Mouse (Mus musculus): ENCODE data around the gene Mcpt8. TPM values are rescaled to one million over a fixed set of nuclear protein-coding genes. Genes with fewer than 3 reads are reported as not detected.
"Not testable (repeated sequence)": the region's sequence is repeated elsewhere in the genome, so short reads cannot be mapped to it uniquely, and the experiment has no call there.

The Mcpt8 gene
- total RNA-seq (2021) = not detected
- long read RNA-seq, experiment 1 = 0 reads
- long read RNA-seq, experiment 2 = 0 reads

DNA sequence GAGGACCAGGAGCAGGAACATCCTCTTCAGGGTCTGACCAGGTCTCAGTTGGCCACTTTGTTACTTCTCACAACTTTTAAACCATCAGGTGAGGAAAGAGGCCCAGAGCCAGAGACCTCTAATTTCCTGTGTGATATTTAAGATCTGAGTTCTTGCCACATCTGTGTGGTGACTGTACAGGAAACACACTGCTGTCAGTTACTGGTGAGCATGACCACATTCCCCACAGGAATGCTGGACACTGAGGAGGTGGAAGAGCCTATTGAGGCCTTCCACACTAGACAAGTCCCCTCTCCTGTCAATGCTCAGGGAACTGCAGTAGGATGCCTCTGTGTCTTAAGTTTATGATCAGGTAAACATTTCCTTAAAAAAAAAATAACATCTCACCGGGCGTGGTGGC lies at the start of gene Mcpt8:
TSS of gene Mcpt8 (minus strand) at position 107 of the 400 bp plus-strand sequence.
- intact Hi-C loops (cut with DNase I) = no loop called here
- no peak for DNase-seq

GRCm38 (mm10) chr14:56133675-56134074 lies 48.6 kb upstream of the Mcpt8 start:
- DNase-seq; intact Hi-C loops (cut with DNase I): not testable (repeated sequence)

DNA sequence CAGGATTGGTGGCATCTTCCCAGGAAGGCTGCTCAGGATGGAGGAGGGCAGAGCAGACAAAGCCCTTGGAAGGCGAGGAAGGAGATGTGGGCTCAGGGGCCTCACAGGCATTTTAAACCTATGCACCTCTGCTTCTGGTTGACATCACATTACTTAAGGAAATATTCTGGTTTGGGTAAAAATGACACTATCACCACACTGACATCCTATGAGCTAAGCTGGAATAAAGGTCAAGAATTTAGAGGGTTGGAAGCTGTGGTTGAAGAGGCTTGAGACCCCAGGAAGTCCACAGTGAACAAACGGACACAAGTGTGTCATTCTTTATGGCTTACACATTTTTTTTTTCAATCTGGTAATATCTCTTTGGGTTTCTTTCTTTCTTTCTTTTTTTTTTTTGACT lies 47.4 kb upstream of the Mcpt8 start, which contains the start of gene Gzmd:
TSS of gene Gzmd (minus strand) at position 101 of the 400 bp plus-strand sequence.
- DNase-seq; intact Hi-C loops (cut with DNase I): not testable (repeated sequence)

DNA sequence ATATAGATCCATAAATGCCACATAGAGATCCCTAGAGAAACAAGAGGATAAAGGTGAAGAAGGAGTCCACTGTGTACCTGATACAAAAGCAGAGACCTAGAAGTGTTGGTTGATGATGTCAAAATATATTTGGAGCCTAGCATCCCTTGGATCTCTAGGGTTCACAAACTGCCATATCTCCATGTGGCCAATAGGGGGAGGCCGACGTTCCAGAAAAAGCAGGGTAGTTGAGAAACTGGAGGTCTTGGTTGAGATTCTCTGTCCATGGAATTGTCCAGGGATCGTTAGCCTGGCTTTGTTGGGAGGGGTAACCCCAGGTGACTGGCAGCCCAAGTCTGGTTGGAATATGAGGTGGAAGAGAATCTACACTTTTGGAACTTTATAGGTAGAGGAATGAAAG lies 43.3 kb upstream of the Mcpt8 start:
- intact Hi-C loops (cut with DNase I) = no loop called here
- DNase-seq = no peak

DNA sequence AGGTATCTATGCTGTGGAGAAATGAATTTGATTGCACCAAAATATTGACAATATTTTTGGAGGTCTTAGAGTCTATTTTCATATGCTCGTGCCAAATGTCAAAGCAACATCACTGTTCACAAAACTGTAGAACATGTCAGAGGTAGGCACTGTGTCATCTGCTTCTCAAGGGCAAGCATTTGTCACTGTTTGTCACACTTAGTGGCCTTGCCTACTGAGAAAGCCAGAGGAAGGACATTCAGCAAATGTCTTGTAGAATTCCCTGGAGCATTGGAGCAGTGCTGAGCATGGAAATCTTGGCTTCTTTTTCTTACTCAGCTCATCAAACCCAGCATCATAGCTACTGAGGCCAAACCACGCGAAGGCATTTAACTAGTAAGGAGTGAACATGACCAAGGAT lies 38.4 kb upstream of the Mcpt8 start:
- intact Hi-C loops (cut with DNase I) = no loop called here
- no peak for DNase-seq

- intact Hi-C loops (cut with DNase I) = no loop called here
Observed at GRCm38 (mm10) chr14:56120525-56120924, 35.5 kb upstream of the Mcpt8 start, which contains the start of gene Gzme. Gene Gzme (minus strand): TSS chr14:56120625.

DNA sequence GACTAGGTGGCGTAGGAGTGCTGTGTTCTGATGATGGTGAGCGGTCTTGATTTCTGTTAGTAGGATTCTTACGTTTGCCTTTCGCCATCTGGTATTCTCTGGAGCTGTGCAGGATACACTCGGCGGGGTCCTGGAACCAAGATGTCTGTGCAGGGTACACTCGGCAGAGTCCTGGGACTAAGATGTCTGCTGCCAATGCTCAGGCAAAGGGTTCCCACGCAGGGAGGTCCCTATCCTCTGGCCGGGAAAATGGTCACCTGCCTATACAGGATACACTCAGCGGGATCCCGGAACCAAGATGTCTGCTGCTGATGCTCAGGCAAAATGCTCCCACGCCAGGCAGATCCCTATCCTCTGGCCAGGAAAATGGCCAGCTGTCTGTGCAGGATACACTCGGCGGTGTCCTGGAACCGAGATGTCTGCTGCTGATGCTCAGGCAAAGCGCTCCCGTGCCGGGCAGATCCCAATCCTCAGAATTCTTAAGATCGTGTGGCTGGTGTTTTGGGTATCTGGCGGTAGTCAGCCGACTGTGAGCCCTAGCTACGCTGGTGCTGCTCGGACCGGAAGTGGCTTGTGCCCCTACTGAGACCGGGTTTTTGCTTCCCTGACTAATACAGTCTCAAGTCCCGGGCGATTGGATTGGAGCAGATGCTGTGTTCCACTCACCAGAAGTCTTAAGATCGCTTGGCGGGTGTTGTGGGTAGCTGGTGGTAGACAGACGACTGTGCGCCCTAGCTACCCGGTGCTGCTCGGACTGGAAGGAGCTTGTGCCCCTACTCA lies 30.6 kb upstream of the Mcpt8 start:
- intact Hi-C loops (cut with DNase I); DNase-seq: not testable (repeated sequence)

More at GRCm38 (mm10) chr14:56120525-56120924, 35.5 kb upstream of the Mcpt8 start, which contains the start of gene Gzme:
- DNase-seq = no peak

DNA sequence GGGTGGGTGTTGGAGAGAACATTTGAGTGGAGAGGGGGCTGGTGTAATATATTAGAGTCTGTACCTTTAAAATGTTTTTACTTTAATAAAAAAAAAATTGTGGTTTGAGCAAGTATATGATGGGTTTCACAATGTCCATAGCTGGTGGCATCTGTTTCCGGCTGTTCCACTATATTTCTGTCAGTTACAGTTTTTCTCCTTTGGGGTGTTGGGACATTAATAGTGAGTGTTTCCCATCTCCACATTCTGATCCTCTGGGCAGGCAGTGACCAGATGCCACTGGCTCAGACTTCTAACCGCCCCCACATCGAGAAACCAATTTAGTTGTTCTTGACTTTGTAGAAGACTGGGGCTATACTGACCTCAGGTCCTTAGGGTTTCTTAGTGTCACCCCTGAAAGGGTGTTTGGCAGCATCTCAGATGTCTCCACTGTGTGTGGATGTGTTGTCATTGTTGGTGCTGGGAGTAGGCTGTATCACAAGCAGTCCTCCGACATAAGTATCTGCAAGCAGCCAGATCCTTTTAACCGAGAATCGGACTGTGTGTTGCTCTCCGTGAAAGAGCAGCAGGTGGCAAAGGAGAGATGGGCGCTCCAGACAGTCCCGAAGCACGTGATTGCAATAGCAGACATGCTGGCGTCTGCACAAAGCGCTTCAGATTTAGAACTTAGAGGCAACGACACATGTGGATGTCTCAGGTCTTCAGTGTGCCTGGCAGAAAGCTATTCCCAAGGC lies 20.5 kb upstream of the Mcpt8 start:
- intact Hi-C loops (cut with DNase I) = no loop called here
- no peak for DNase-seq

DNA sequence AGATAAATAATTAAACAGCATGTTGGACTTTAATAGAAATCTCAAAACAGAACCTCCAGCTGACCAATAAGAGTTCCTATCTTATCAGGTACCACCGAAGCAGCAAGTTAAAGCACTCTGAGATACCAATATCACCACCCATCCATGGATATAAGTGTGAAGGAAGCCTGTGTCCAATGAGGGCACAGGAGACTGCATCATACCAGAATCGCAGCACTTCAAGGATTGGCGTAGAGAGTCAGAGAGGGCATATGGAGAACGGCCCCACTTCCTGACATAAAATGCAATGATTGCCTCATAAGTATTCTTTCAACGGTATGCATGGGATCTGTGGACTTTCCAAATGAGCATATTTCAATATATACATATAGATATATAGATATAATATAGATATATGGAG lies 19.9 kb upstream of the Mcpt8 start:
- intact Hi-C loops (cut with DNase I) = no loop called here
- DNase-seq = no peak

DNA sequence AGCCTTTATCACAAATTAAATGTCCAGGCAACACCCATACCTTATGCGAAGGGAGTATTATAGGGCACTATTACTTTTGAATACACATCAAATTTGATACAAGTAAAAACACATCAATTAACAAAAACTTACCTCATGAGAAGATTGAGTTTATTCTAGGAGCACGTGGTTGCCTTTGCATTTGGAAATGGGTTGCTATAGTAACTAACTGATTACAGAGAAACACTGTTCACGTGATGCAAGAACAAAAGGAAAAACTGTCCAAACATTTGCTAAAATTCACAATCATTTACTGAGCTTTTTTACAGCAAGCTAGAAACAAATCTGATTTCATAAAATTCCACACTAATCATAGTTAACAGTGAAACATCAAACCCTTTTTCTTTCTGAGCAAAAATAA lies 18.4 kb upstream of the Mcpt8 start:
- intact Hi-C loops (cut with DNase I) = no loop called here
- DNase-seq = no peak

DNA sequence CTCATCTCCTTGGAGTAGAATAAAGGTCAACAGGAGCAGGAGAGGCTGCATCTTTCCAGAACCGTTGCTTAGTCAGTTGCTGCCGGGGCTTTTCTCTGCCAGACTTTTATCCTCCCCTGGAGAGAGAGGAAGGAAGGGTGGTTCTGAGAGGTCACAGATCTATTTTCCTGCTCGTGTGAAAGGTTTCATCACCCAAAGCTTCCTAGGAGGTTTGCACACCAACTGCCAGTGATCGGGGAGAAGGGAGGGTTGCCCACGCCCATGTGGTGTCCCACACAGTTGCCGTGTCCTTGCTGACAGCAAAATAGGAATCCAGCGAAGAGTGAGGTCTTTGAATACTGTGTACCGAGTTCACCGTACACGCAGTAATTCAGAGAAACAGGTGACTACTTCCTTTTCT lies 17.3 kb upstream of the Mcpt8 start, which contains the start of gene Ctsg:
TSS of gene Ctsg (minus strand) at position 189 of the 400 bp plus-strand sequence.
- intact Hi-C loops (cut with DNase I) = no loop called here

GRCm38 (mm10) chr14:56098940-56099339 lies 13.9 kb upstream of the Mcpt8 start:
- intact Hi-C loops (cut with DNase I) = no loop called here
- DNase-seq = no peak

More for the DNA sequence above, 17.3 kb upstream of the Mcpt8 start, which contains the start of gene Ctsg:
- no peak for DNase-seq

- intact Hi-C loops (cut with DNase I) = no loop called here
Observed at GRCm38 (mm10) chr14:56097597-56097996, 12.5 kb upstream of the Mcpt8 start.

DNA sequence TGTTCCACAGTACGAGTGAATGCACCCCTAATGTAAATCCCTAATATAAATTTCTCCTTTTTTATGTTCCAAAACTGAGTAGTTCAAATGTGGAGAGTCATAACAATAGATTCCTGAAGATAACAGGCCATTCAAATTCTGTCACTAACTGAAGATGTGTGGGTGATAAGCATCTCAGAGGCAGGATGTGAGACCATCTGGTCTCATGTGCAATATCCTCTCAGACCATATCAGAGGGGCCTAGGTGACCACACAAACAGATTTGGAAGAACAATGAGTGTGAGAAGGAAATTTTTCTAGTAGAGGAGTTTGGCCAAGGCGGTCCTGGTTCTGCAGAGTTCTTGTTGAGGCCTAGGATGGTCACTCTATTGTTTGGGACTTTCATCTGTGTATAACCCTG lies 8.3 kb upstream of the Mcpt8 start:
- intact Hi-C loops (cut with DNase I) = no loop called here
- DNase-seq = no peak

More at GRCm38 (mm10) chr14:56097597-56097996, 12.5 kb upstream of the Mcpt8 start:
- no peak for DNase-seq

DNA sequence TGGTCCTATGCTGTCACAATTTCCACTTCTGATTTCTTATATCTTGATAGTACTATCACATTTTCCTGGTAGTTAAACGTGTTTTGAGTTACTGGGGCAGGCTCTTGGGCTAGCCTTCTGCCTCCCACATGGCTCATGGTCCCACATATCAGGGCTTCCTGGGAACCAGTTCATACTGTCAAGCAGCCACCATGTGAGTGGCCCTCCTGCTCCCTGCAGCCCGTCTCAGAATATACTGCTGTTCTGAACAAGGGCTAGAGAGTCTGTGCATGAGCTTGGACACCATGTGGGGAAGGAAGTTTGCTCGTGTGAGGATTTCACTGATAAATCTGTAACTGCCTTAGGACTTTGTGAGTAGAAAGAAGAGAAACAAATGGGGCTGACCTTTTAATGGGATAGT lies 1.6 kb upstream of the Mcpt8 start:
- intact Hi-C loops (cut with DNase I) = no loop called here

GRCm38 (mm10) chr14:56082016-56082415 lies 3.1 kb downstream of the Mcpt8 start:
- DNase-seq = no peak
- intact Hi-C loops (cut with DNase I) = no loop called here

More for the DNA sequence above, 1.6 kb upstream of the Mcpt8 start:
- DNase-seq = no peak

GRCm38 (mm10) chr14:56062213-56062612 lies 22.9 kb downstream of the Mcpt8 start, which contains the start of gene Mcpt4:
Gene Mcpt4 (minus strand): TSS chr14:56062313.
- intact Hi-C loops (cut with DNase I); DNase-seq: not testable (repeated sequence)

- intact Hi-C loops (cut with DNase I) = no loop called here
- no peak for DNase-seq
Observed at GRCm38 (mm10) chr14:56057722-56058121, 27.4 kb downstream of the Mcpt8 start.

DNA sequence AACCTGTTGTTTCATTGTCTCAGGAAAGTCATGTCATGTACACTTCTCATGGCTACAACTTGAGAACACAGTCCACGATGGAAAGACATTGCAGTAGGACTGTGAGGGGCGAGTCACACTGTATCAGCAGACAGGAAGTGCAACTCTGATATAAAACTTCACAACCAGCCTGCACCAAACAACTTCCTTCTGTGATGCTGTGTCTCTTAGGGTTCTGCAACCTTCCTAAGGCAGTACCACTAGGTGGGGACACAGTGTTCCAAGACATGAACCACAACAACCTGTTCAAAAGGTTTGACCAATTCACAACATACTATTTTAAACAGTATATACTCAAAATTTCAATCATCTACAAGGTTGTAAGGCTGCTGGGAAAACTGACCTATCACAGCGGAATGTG lies 29.7 kb downstream of the Mcpt8 start:
- no peak for DNase-seq
- intact Hi-C loops (cut with DNase I) = no loop called here

DNA sequence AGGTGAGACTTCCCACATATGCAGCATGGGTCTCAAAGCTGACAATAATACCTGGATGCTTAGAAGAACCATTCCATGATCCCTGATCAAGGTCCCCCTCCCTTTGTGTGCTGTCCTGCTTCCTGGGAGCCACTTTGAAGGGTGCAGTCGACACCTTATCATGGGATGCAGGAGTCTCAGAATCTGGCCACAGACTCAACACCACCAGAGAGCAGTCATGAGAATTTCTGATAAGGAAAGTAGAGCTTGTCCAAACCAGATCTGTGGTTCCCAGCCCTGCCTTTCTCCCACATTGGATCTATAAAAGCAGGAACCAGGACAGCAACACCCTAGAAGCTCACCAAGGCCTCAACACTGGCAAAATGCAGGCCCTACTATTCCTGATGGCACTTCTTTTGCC lies 43.3 kb downstream of the Mcpt8 start, which contains the start of gene Mcpt2:
TSS of gene Mcpt2 (plus strand) at position 250 of the 400 bp plus-strand sequence.
- DNase-seq; intact Hi-C loops (cut with DNase I): not testable (repeated sequence)

DNA sequence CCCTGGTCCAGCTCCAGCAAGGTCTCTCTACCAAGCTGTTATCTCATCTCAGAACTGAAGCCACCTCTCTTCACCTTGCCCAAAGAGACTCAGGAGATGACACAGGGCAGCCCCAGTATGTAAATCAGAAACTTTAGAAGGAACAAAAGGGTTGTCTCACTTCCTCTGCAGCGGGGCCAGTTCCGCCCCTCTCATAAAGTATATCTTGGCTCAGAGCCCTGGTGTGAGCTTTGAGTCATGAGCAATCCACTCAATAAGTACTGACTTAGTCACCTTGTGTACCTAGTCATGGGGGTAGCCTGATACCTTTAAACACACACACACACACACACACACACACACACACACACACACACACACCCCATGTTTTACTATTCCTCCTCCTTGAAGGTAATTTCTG lies 50.6 kb downstream of the Mcpt8 start:
- intact Hi-C loops (cut with DNase I) = no loop called here
- DNase-seq = no peak
